Mouse (Mus musculus) hindbrain, postnatal 0 days (tissue): Measurements from ENCODE around the gene H2bfm. TPM values are rescaled to one million over a fixed set of nuclear protein-coding genes. Genes with fewer than 3 reads are reported as not detected.
"Not testable (repeated sequence)": the region's sequence is repeated elsewhere in the genome, so short reads cannot be mapped to it uniquely, and the experiment has no call there.

Experiments used
- ATAC-seq: fragments of 200-750 bp; cut with Nextera tagmentation; 2 replicates; pipeline ENCODE4 v1.8.0; 2017; ENCODE audit warnings: mild to moderate bottlenecking, moderate TSS enrichment, moderate library complexity
- DNase-seq: peaks from one replicate; pipeline ENCODE4 v3.0.0-alpha.2; 2015; ENCODE audit warnings: low spot score
- H3K27ac ChIP-seq: fragments of 300-500 bp; sonication (generic); 2 replicates; pipeline ENCODE4 v1.5.1; 2014; ENCODE audit warnings: mild to moderate bottlenecking
- H3K27me3 ChIP-seq: fragments of 300-500 bp; sonication (generic); 2 replicates; pipeline ENCODE4 v1.6.1; 2014; ENCODE audit warnings: low read length, mixed read lengths; ENCODE audit not compliant: insufficient read depth
- H3K36me3 ChIP-seq: fragments of 300-500 bp; sonication (generic); 2 replicates; pipeline ENCODE4 v1.6.1; 2014; ENCODE audit warnings: low read length, mixed read lengths; ENCODE audit not compliant: insufficient read depth
- H3K4me1 ChIP-seq: fragments of 300-500 bp; sonication (generic); 2 replicates; pipeline ENCODE4 v1.6.1; 2014; ENCODE audit warnings: antibody characterized with exemption, low read length, mixed read lengths; ENCODE audit not compliant: insufficient read depth
- H3K4me2 ChIP-seq: fragments of 300-500 bp; sonication (generic); 2 replicates; pipeline ENCODE4 v1.6.1; 2014; ENCODE audit warnings: low read depth, mild to moderate bottlenecking, low read length, moderate library complexity, mixed read lengths
- H3K4me3 ChIP-seq: fragments of 300-500 bp; sonication (generic); 2 replicates; pipeline ENCODE4 v1.5.1; 2014; ENCODE audit warnings: low read length
- H3K9ac ChIP-seq: fragments of 300-500 bp; sonication (generic); replicated peaks from 2 replicates; pipeline ENCODE4 v1.6.1; 2014; ENCODE audit warnings: mild to moderate bottlenecking, low read length, moderate library complexity, mixed read lengths
- H3K9me3 ChIP-seq: fragments of 300-500 bp; sonication (generic); 2 replicates; pipeline ENCODE4 v1.6.1; 2016; ENCODE audit warnings: low read length, mixed read lengths
- CTCF ChIP-seq: IDR thresholded peaks from 2 replicates; pipeline ENCODE4 v1.5.1; 2016; ENCODE audit warnings: antibody characterized with exemption, control low read depth, low read depth
- WGBS: fragments of 180-500 bp; shearing (Covaris S2); extraction: QIAGEN DNeasy Blood & Tissue Kit; methylation state at CpG from one replicate; pipeline ENCODE4 v1.1.7; 2014; 5-methylcytosine and 5-hydroxymethylcytosine counted together
- polyA plus RNA-seq: library from polyadenylated mRNA; unstranded; fragments of >200 nt; fragmentation: Nextera tagmentation; extraction: Ambion mirVana; gene quantifications from 2 replicates; pipeline ENCODE4 v1.2.1, GENCODE M21; 2015
- total RNA-seq: library from RNA; depleted of rRNA; stranded (reverse); fragments of >200 nt; gene quantifications from 2 replicates; pipeline ENCODE4 v1.2.3, GENCODE M21; 2014; rRNA removed

The H2bfm gene
- total RNA-seq = not detected in 2 replicates
- polyA plus RNA-seq = not detected in 2 replicates

DNA sequence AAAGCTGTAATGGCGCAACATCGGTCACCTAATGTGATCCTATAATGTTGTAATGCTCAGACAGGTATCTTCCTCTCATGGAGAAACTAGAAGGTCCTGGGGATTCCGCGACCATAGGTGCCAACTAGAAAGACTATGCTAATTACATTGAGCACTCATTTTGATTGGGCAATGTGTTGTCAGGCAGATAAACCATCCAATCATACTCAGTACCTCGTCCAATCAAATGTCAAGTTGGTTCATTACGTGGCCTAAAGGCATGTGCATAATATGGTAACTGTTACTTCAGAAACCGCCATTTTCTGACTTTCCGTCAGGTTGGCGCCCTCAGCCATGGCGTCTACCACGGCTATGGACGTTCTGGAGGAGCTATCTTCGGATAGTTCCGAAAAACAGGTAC is at the start of gene H2bfm:
TSS of gene H2bfm (plus strand) at position 295 of the 400 bp plus-strand sequence.
- Histone ChIP-seq H3K4me1 (no peaks in the 10 kb centered on the region), H3K9me3 (peaks cover 6% of the 10 kb centered on the region), H3K36me3 (no peaks in the 10 kb centered on the region), H3K4me2 (no peak within 1 kb of the TSS), H3K4me3 (no peak within 1 kb of the TSS), H3K27me3 (no peaks in the 10 kb centered on the region), H3K27ac (no peak within 1 kb of the TSS), H3K9ac (no peak within 1 kb of the TSS)
- ATAC-seq (no peak), DNase-seq (no peak)
- TF ChIP-seq CTCF = no peak
- 92% methylated on average over 14 of the region's 14 CpGs for WGBS

DNA sequence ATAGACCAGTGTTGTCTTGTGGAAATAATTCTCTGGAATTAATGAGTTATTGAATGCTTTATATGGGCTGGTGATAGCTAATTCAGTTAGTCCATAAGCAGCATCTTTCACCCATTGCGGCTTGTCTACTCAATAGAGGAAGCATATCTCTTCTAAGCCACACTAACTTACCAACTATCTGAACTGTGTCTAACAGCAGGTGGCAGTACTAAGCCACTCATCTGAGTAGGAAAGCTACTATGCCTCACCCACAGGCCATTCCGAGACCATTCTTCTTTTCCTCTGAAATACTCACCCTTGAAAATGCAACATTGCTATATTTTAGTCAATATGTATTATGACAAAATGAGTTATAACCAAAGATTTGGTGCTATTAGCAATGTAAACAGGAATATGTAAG is 31.4 kb upstream of the H2bfm start:
- Histone ChIP-seq H3K27ac (no peak overlapping the region), H3K4me1 (no peaks in the 10 kb centered on the region), H3K9me3 (no peaks in the 10 kb centered on the region), H3K9ac (no peak overlapping the region), H3K4me3 (no peak overlapping the region), H3K36me3 (no peaks in the 10 kb centered on the region), H3K4me2 (no peak overlapping the region), H3K27me3 (no peaks in the 10 kb centered on the region)
- DNase-seq (peak; percentile 21), ATAC-seq (no peak)
- WGBS = 64% methylated on average over 2 of the region's 2 CpGs
- TF ChIP-seq CTCF = peak; percentile 48

DNA sequence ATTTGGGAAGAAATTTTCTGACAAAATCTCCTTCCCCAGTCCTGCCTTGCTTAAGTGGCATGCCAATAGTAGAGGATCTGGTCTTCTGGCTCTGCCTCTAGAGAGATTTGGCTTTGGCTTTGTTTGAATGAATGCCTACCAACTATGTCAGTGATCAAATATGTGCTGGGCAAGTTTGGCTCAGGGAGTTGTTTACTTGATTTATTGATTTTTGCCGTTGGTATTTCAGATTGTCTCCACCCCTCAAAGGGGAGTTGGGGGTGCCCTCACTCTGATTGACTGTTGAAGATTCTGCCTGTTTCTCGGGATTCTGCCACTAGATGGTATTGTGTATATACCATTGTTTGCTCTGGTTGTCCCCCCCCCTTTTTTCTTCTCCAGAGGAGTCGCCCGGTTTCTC is 22.8 kb upstream of the H2bfm start:
- H3K27ac ChIP-seq = no peak overlapping the region
- H3K4me2 ChIP-seq = no peak overlapping the region
- H3K36me3 ChIP-seq = no peaks in the 10 kb centered on the region
- no peaks in the 10 kb centered on the region for H3K4me1 ChIP-seq
- no peak for ATAC-seq
- DNase-seq = no peak
- TF ChIP-seq CTCF = no peak
- H3K9ac ChIP-seq = no peak overlapping the region
- no peaks in the 10 kb centered on the region for H3K9me3 ChIP-seq
- H3K27me3 ChIP-seq = no peaks in the 10 kb centered on the region
- 63% methylated on average over 4 of the region's 4 CpGs for WGBS
- no peak overlapping the region for H3K4me3 ChIP-seq

GRCm38 (mm10) chrX:136925863-136926262 is 1.3 kb upstream of the H2bfm start:
- H3K27me3 ChIP-seq = no peaks in the 10 kb centered on the region
- no peaks in the 10 kb centered on the region for H3K4me1 ChIP-seq
- H3K9ac ChIP-seq = no peak overlapping the region
- no peaks in the 10 kb centered on the region for H3K36me3 ChIP-seq
- H3K4me3 ChIP-seq = no peak overlapping the region
- H3K9me3 ChIP-seq = peaks cover 6% of the 10 kb centered on the region
- no peak for ATAC-seq
- no peak overlapping the region for H3K27ac ChIP-seq
- no peak overlapping the region for H3K4me2 ChIP-seq
- DNase-seq = peak; percentile 1
- TF ChIP-seq CTCF = no peak

GRCm38 (mm10) chrX:136937985-136938384 is 10.9 kb downstream of the H2bfm start:
- TF ChIP-seq CTCF = no peak
- H3K9me3 ChIP-seq = no peaks in the 10 kb centered on the region
- H3K27me3 ChIP-seq = no peaks in the 10 kb centered on the region
- ATAC-seq (no peak), DNase-seq (no peak)
- 46% methylated on average over 3 of the region's 3 CpGs for WGBS
- no peak overlapping the region for H3K9ac ChIP-seq
- no peaks in the 10 kb centered on the region for H3K4me1 ChIP-seq
- H3K4me2 ChIP-seq = no peak overlapping the region
- no peak overlapping the region for H3K27ac ChIP-seq
- H3K36me3 ChIP-seq = no peaks in the 10 kb centered on the region
- no peak overlapping the region for H3K4me3 ChIP-seq

DNA sequence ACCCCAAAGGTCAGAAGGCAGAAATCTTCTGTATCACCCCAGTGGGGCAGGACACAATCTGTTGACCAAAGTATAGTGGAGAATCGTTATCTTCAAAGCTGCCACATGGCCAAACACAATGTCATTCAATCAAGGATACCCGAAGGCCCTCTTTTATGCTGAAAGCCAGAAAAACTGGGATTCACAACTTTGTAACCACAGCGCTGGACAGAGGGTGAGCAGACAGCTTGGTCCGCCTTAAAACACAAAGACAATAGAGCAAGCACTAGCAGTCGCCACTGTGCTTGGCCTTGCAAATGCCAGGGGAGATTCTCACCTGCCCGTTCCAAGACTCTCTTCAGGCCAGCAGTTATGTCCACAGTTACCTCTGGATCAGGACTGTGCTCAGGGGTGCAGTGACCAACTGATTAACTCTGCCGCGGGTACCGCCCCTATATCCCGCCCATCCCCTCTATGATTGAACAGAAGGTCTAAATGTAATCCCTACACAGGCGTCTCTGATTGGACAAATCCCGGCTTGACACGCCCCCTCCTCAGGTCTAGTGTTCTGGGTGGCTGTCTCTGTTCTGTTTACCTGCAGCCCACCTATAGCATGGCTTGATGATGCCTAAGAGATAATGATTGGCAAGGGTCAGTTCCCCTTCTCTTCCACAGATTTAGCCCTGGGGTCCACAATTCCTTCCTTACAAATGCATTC is 30.6 kb downstream of the H2bfm start:
- not testable (repeated sequence) for H3K27ac ChIP-seq
- WGBS = 33% methylated on average over 13 of the region's 13 CpGs
- ATAC-seq = peak; percentile 100

GRCm38 (mm10) chrX:136958300-136958699 is 31.2 kb downstream of the H2bfm start:
- H3K9ac ChIP-seq, H3K27ac ChIP-seq, ATAC-seq, H3K4me1 ChIP-seq, H3K27me3 ChIP-seq, H3K9me3 ChIP-seq, DNase-seq, H3K36me3 ChIP-seq: not testable (repeated sequence)
- Histone ChIP-seq H3K4me2 (peak overlapping the region; percentile 47), H3K4me3 (peak overlapping the region; percentile 33)
- WGBS = 67% methylated on average over 5 of the region's 5 CpGs

More for the DNA sequence above, 30.6 kb downstream of the H2bfm start:
- Histone ChIP-seq H3K4me3 (peak overlapping the region; percentile 33), H3K4me2 (peak overlapping the region; percentile 47)
- not testable (repeated sequence) for H3K36me3 ChIP-seq, H3K4me1 ChIP-seq, H3K9ac ChIP-seq, H3K27me3 ChIP-seq, H3K9me3 ChIP-seq
- DNase-seq = peak; percentile 82
